Mouse (Mus musculus) heart, adult 18-20 months (tissue): ENCODE results near the gene Gm6034. TPM values are rescaled to one million over a fixed set of nuclear protein-coding genes. Genes with fewer than 3 reads are reported as not detected.
"Not testable (repeated sequence)": the region's sequence is repeated elsewhere in the genome, so short reads cannot be mapped to it uniquely, and the experiment has no call there.

Experiments used
- DNase-seq, 2 experiments: peaks; one replicate each; pipeline ENCODE4 v3.0.0; 2021 to 2022; ENCODE audit warnings: mixed read lengths in 1 of 2
- total RNA-seq, 2 experiments: library from RNA; stranded (reverse); gene quantifications; 2 replicates each; pipeline ENCODE4 v1.2.3; 2021

Gene Gm6034
- total RNA-seq, 2 experiments from 2014 or later: not detected

- not testable (repeated sequence) for DNase-seq
These were observed 39.9 kb downstream of the Gm6034 start for GRCm38 (mm10) chr17:36082519-36083232.

DNA sequence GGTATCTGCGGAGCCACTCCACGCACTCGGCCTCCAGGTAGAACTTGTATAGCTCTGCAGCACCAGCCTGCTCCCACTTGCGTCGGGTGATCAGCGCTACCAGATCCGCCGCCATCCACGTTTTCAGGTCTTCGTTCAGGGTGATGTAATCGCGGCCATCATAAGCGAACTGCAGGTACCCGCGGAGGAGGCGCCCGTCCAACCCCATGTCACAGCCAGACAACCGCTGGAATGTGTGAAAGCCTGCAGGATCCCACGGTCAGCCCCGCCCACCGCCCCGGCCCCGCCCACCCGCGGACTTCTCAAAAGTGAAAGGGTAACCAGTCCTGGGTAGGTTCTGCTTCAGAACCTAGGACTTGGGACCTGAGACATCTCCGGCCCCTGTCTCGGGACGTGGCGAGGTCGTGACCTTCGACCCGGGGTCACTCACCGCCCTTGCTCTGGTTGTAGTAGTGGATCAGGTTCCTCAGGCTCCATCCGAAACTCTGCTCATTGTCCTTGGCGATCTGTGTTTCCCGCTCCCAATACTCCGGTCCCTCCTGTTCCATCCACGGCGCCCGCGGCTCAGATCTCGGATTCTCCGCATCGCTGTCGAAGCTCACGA lies 40.6 kb downstream of the Gm6034 start:
- peak; percentile 35 to 36 for DNase-seq

GRCm38 (mm10) chr17:36083870-36084451 lies 41.2 kb downstream of the Gm6034 start:
- DNase-seq: no peak

GRCm38 (mm10) chr17:36085976-36086375 lies 43.2 kb downstream of the Gm6034 start:
- not testable (repeated sequence) for DNase-seq

DNA sequence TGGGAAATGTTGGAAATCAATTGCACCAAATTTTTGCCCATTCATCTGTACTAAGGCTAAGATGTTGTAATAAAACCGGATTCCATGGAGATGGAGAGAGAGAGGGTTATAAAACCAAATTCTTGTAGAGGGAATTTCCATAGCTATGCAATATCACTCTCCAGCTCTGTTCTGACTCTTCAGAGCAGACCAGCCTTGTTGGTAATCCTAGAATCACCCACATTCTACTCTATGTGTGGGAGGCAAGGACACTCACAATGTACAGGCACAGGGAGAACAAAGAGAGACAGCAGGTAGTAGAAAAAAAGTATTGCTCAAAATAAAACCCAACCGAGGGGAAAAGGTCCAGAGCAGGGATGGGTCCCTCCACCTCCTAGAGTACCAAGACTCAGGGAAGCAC lies 49.2 kb downstream of the Gm6034 start:
- DNase-seq: not testable (repeated sequence)

GRCm38 (mm10) chr17:36092520-36092919 lies 49.8 kb downstream of the Gm6034 start:
- not testable (repeated sequence) for DNase-seq

DNA sequence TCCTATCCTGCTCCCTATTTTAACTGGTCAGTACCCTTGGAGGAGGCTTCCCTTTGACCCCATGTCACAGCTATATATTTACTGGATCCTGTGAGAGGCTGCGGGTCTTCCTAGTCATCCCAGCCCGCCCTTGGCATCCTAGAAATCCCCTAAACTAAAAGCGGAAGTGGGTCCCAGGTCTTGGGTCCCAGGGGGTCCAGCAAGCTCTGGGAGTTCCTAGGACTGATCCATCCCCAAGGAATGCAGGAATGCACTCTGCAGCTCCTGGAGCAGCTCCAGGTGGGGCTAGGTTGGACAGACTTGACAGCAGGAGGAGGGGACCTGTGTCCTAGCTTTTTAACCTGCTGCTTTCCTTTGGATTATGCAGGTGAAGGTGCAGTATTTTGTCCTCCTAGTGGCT lies 51.2 kb downstream of the Gm6034 start:
- DNase-seq: no peak

GRCm38 (mm10) chr17:36099603-36100002 lies 56.8 kb downstream of the Gm6034 start:
- not testable (repeated sequence) for DNase-seq

DNA sequence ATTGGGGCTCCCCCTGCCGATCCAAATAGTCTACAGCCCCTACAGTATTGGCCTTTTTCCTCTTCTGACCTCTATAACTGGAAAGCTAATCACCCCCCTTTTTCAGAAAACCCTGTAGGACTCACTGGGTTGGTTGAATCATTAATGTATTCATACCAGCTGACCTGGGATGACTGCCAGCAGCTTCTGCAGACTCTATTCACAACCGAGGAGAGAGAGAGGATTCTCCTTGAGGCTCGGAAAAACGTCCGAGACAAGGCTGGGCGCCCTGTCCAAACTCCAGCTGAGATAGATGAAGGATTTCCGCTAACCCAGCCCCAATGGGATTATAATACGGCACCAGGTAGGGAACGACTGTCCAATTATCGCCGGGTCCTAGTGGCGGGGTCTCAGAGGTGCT lies 59.3 kb downstream of the Gm6034 start:
- not testable (repeated sequence) for DNase-seq

Other genes with a start within 250 kb of the Gm6034 start
- gene Ier3, start 221.3 kb upstream of the Gm6034 start, total RNA-seq: 10 to 100 TPM; 20.2 to 25.6 TPM
- gene Flot1, start 219.7 kb upstream of the Gm6034 start, total RNA-seq: 100 to 1,000 TPM; 146 to 154 TPM
- 10 to 100 TPM; 89.4 to 92.2 TPM for gene Tubb5, start 204.7 kb upstream of the Gm6034 start, total RNA-seq
- 10 to 100 TPM; 13.3 to 17.8 TPM for gene Mdc1, start 201.4 kb upstream of the Gm6034 start, total RNA-seq
- gene Nrm, start 181.6 kb upstream of the Gm6034 start, total RNA-seq: 1 to 10 TPM; 1.8 to 2.5 TPM
- 10 to 100 TPM; 15.5 to 15.7 TPM for gene Ppp1r18, start 177.4 kb upstream of the Gm6034 start, total RNA-seq
- 10 to 100 TPM; 18.3 to 20.4 TPM for gene Dhx16, start 163.1 kb upstream of the Gm6034 start, total RNA-seq
- gene 2310061I04Rik, start 145.5 kb upstream of the Gm6034 start, total RNA-seq: 100 to 1,000 TPM; 101 to 105 TPM
- 1 to 10 TPM; 5.9 to 6.5 TPM for gene Atat1, start 132.9 kb upstream of the Gm6034 start, total RNA-seq
- 10 to 100 TPM; 52.1 to 64.7 TPM for gene Mrps18b, start 126.6 kb upstream of the Gm6034 start, total RNA-seq
- gene Ppp1r10, start 126.5 kb upstream of the Gm6034 start, total RNA-seq: 10 to 100 TPM; 22.4 to 28.8 TPM
- 10 to 100 TPM; 67.3 to 68.4 TPM for gene Abcf1, start 73.2 kb upstream of the Gm6034 start, total RNA-seq
- 10 to 100 TPM; 32.0 to 34.7 TPM for gene Gnl1, start 63.1 kb upstream of the Gm6034 start, total RNA-seq
- 1 to 10 TPM; 3.3 to 3.4 TPM for gene Prr3, start 62.7 kb upstream of the Gm6034 start, total RNA-seq
- 1 to 10 TPM; 6.5 to 6.7 TPM for gene H2-T24, start 22.4 kb upstream of the Gm6034 start, total RNA-seq
- 10 to 100 TPM; 31.7 to 56.7 TPM for gene H2-T23, start 10.1 kb upstream of the Gm6034 start, total RNA-seq
- 10 to 100 TPM; 15.0 to 23.6 TPM for gene H2-T22, start 214 bp upstream of the Gm6034 start, total RNA-seq
- gene Gm11127, start 15.4 kb downstream of the Gm6034 start, total RNA-seq: 10 to 100 TPM in 1 of 2 experiments, 1 to 10 TPM in 1; 5.4 to 10.0 TPM
- gene Gm19684, start 78.7 kb downstream of the Gm6034 start, total RNA-seq: under 1 TPM; 0.27 to 0.28 TPM
- under 1 TPM in 1 of 2 experiments, not detected in 1; 0.55 TPM for gene Gm7030, start 86.5 kb downstream of the Gm6034 start, total RNA-seq
- not detected for gene Gm8909, start 125.6 kb downstream of the Gm6034 start, total RNA-seq
- gene H2-T3, start 147.3 kb downstream of the Gm6034 start, total RNA-seq: not detected
- gene Rpp21, start 215.1 kb downstream of the Gm6034 start, total RNA-seq: 10 to 100 TPM; 37.9 to 38.8 TPM
- gene Trim39, start 229.3 kb downstream of the Gm6034 start, total RNA-seq: 1 to 10 TPM; 5.2 to 6.5 TPM
- gene H2-M10.2, start 243.5 kb downstream of the Gm6034 start, total RNA-seq: not detected